Mouse (Mus musculus): ENCODE results near the gene Arih1. TPM values are rescaled to one million over a fixed set of nuclear protein-coding genes. Genes with fewer than 3 reads are reported as not detected.
"Not testable (repeated sequence)": the region's sequence is repeated elsewhere in the genome, so short reads cannot be mapped to it uniquely, and the experiment has no call there.

Gene Arih1
- total RNA-seq, 2 experiments from 2014 or later, result 99.4 to 102 TPM

DNA sequence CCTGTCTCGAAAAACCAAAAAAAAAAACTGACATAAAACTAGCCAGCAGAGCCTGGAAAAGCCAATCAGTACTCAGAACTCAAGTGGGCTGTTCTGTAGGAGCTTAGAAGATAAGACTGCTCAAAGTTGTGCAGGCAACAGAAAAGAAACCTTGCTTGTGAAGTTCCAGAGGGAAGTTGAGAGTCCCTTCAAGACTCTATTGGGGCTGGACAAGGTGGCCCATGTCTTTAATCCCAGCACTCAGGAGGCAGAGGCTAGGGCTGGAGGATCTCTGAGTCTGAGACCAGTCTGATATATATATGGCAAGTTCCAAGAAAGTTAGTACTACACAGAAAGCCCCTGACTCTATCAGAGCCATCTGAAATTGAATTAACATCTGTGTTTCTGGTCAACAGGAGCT, 28.0 kb downstream of the Arih1 start:
- no peak for DNase-seq

DNA sequence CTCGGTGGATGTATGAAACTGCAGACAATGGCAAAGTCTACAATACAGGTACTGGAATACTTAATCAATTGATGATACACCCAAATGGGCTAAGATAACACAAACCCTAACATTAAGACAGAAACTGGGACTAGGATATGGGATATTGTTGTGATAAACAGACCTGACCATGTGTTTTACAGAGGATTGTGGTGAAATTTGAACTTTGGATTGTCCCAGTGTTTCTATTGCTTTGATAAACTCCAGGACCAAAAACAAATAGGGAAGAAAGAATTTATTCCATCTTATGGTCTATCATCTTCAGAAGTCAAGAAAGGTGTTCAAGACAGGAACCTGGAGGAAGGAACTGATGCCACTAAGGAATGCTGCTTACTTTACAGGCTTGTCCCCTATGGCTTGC, 28.7 kb downstream of the Arih1 start:
- no peak for DNase-seq

DNA sequence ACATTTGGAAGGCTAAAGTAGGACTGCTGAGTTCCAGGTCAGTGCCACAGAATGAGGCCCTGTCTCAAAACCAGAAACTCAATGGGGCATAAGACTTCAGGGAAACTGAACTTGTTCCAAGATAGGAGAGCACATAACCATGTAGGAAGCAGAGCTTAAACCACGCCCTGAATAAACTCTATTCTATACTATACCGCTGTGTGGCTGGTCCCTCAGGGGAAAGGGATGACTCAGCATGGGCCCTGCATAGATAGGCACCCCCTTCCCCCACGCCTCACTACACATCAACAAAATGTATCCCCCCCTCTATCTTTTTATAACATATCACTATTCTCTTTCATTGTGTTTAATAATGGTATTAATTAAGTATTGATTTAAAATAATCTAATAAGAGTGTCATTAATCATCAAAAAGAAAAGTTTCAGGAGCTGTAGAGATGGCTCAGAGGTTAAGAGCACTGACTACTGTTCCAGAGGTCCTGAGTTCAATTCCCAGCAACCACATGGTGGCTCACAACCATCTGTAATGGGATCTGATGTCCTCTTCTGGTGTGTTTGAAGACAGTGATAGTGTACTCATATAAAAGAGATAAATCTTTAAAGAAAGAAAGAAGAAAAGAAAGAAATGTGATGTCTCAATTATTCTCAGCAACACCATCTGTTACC, 30.9 kb downstream of the Arih1 start:
- no peak for DNase-seq

DNA sequence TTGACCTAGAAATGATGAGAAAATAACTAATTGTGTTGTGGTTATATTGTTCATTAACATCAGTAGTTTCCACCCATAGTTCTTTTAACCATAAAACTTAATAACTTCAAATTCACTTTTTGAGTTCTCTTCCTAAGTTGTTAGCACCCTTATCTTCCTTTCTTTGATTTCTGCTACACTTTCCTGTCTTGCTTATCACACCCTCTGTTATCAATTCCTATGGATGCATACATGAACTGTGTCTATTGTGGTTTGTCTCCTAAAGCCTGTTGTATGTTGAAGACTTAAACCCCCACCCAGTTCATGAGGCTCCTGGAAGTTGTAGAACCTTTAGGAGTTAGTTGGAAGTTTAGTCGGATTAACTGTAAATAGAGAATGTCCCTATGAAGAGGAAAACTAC, 52.7 kb downstream of the Arih1 start:
- DNase-seq, result no peak

DNA sequence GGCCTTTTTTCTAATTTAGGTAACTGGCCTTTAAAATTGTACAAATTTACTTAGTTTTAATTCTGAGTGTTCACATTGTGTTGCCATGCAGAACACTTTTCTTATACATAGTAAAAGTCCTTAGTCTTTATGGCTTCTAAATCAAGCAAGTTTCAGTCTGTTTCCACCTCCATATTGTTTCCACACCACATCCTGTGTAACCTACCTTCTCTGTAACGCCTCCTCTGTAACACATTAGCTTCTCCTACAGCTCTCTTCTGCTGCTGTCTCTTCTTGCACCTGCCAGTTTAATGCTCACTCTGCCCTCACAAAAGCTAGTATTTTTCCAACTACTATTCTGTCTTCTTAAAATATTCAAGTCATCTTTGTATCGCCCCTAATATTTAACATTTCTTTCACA, 54.8 kb downstream of the Arih1 start:
- no peak for DNase-seq

DNA sequence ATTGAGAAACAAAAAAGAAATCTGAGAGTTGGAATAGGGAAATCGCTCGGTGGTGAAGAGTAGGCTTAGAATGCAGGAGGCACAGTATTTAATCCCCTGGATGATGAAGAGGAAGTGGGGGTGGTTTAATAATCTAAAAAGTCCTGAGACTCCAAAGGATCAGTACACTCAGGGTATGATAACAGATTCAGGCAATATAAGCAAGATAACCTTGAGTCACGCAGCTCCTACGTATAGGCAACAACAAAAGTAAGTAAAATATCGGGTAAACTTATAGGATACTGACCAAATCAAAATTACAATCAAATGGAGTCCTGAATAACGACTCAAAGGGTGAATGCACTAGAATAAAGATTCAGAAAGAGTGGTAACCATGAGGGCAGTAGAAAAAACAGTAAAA, 65.9 kb downstream of the Arih1 start:
- DNase-seq, result no peak

DNA sequence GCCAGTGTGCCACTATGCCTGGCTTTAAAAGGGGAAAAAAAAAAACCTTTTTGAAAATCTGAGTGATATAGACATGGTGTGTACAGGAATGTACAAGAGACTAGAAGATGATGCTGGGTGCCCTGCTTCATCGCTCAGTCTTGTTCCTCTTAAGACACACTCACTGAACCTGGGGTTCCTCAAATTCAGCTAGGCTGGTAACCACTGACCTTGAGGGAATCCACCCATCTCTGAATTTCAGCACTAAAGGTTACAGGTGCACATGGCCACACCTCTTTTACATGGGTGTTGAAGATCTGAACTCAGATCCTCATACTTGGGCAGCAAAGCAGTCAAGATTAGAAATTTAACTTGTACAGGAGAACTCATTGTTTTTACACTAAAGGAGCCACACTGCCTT, 79.1 kb downstream of the Arih1 start:
- DNase-seq, result no peak

DNA sequence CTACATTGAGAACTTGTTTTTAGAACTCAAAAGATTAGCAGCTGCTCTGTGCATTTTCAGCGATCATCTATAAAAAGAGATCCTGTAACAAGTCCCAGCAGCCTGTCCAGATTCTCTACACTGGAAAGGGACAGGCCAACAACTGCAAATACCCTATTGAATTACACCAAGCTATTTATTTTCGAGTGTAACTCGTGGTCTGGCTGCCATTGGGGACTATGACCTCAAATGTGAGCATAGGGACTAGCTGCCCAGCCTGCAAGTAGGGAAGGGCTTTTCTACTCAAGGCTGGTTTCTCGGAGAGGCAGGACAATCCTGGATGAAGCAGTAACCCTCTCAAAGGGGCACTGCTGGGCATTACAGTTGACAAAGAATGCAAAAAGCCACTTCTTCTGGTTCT, 97.3 kb downstream of the Arih1 start:
- no peak for DNase-seq

DNA sequence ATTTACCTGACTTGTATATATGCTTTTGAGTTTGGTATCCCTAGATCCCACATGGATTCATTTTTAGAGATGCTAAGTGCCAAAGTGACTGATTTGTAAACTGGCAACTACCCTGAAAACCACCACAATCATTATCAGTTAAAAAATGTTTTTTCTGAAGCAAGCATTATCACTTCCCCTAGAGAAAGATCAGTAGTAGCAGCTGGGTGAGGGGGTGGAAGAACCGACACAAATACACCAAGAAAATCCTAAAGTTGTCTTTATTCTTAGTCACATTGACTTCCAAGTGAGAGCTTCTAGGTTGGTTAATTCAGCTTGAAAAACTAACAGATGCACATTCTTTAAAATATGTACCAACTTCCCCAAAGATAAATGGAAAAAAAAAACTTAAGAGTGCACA, 98.1 kb downstream of the Arih1 start:
- no peak for DNase-seq

DNA sequence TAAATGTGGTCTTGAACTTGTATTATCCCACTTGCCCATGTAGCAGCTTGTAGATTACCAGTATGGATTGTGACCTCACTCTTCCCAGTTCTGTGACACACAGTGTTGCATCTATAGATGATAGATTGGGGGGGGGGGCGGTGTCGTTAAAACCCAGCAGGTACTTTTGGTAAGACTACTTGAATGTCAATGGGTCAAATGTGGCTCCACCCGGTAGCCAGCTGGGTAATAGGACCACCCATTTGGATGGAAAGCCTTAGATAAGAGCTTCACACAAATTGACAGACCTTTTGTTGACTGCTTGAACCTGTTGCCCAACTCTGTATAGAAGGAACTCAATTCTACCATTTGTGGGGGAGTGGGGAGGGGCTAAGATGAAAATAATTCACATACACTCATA, 99.0 kb downstream of the Arih1 start:
- DNase-seq, result no peak

DNA sequence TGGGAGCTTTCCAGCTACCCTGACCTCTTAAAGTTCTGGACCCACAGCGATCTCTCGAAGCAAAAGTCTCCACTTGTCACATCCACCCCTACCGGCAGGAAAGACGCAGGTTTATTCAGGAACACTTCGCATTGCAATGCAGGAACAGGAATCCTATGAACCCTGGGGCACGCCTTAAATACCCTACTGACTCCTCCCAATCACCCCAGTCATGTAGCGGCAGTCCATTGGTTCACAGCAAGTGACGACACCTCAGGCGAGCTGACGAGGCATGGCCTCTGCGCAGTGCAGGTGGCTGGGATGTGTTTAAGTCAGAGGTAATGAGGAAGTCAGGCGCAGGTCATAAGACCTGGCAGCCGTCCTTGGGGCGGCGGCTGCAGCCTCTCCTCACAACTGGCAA, 110.8 kb downstream of the Arih1 start:
- DNase-seq, result no peak

DNA sequence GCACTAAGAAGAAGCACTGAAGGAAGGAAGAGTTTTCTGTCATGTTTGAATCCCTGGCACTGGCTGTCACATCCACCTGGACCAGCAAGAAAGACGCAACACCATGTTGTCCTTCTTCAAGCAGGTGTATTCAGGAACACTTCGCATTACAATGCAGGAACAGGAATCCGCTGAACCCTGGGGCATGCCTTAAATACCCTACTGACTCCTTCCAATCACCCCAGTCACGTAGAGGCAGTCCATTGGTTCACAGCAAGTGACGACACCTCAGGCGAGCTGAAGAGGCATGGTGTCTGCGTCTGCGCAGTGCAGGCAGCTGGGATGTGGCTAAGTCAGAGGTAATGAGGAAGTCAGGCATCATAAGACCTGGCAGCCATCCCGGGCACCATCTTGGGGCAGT, 116.8 kb downstream of the Arih1 start:
- DNase-seq, result no peak

DNA sequence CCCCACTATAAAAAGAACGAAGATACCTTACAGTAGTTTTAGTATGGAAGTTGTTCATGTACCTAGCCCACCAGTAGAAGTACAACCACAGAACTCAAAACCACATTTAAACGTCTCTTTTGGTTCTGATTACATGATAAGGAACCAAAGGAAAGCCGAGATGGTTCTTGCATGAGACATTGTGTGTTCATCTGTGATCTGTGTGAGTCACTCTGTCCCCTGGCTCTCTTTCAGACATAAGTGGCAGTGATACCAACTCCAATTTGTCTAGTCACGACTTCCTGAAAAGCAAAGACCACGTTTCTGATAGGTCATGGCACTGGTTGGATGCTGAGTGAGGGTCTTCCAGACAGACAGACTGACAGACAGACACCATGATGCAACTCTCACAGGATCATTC, 117.2 kb downstream of the Arih1 start:
- DNase-seq, result no peak

DNA sequence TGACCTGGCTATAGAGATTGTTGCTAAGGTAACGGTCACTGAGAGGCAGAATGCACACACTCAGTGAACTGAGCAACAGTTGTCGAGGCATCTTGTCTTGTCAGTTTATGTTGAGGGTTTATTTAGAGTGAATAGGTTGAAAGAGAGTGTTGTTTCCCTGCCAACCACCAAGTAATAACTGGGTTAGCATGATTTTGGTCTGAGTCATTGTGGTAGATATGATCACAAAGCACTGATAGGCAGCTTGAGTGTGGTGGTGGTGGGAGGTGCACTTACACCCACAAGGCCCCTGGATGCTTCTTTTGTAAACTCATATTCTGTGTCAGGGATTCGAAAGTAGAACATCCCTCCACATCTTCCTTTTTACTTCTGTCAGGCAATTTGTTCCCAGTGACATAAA, 125.9 kb downstream of the Arih1 start:
- DNase-seq, result not testable (repeated sequence)

DNA sequence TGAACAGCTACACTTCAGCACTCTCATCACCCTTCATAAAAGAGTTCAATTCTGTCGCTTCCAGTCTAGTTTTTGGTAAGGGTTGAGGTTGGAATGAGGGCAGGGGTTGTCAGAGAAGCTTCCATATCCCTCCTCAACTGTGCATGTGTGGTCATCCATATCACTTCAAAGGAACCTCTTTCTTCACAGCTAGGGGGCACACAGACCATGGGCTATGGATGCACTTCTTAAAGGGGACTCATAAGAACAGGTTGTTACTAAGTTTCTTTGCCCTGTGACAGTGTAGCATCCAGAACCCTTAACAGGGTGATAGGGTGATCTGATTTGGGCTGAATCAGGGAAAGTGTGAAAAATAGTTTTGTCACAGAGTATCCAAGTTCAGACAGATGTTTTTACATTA, 128.4 kb downstream of the Arih1 start:
- DNase-seq, result not testable (repeated sequence)

DNA sequence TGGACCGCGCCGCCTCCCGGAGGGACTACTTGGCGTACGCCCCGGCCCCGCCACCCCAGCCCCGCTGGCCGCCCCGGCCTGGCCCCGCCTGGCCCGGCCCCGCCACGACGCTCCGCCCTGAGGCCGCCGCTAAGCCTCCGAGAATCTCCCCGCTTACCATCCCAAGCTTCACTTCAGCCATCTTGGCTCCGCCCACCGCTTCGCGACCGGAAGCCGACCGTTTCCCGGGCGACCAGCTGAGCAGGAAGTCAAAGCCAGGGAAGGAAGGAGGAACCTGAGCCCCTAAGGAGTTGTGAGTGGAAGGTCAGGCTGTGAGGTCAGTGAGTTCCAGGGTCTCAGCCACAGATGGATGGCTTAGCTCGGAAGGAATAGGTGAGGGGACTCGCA, 133.2 kb downstream of the Arih1 start, which contains the start of gene Bbs4:
Bbs4 (minus strand) TSS at position 256 of the 387 bp plus-strand sequence.
- peak; percentile 95 for DNase-seq

DNA sequence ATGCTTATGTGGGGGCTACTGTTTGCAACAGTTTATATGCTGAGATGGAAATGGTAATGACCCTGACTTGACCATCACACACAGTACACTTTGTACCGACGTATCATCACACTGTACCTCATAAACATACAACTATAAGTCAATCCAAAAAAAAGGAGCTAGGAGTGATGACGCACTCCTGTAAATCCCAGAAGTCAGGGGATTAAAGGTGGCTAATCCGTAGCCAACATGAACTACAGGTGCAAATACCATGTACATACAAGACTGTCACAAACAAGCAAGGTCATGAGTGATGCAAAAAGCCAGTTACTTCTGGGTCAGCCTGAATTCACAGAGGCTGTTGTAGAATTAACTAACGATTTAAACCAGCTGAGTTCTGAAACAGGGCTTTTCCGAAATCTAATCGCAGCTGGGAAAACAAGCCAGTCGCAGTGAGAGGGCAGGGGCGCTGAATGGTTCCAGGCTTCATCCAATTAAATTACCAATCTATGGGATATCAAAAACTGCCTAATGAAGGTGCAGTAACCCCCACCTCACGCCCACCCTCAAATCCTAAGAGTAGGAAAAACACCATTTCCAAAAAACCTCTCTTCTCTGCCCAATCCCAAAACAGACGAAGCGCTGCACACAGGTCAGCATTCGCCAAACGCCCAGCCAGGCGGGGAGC, 133.7 kb downstream of the Arih1 start:
- no peak for DNase-seq

DNA sequence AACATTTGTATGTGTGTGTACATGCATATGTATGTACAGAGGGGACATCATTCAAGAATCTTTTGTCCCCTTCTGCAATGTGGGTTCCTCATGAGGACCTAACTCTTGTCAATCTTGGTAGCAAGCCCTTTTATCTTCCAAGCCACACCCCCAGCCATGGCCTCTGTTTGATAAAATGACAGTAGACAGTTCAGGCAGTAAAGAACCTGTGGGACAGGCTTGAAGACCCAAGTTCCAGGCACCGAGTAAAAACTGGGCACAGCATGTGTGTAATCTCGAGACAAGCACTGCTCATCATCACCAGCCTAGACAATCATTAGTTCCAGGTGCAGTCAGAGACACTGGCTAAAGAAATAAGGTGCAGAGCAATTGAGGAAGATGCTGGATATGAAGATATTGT, 140.2 kb downstream of the Arih1 start:
- DNase-seq, result no peak

DNA sequence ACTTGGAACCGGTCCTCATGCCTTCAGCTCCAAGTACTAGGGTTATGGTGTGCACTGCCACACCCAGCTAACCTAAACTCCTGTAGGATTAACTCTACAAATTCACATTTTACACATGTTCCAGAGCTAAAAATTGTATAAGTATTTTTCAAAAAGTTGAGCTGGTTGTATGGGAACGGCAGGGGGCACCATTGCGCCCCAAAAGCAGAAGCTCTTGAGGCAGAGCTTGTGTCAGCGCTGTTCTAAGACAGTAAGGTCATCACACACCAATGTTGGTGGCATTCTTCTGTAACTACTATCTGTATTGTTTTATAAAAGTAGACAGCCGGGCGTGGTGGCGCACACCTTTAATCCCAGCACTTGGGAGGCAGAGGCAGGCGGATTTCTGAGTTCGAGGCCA, 146.4 kb downstream of the Arih1 start:
- DNase-seq, result peak; percentile 12

DNA sequence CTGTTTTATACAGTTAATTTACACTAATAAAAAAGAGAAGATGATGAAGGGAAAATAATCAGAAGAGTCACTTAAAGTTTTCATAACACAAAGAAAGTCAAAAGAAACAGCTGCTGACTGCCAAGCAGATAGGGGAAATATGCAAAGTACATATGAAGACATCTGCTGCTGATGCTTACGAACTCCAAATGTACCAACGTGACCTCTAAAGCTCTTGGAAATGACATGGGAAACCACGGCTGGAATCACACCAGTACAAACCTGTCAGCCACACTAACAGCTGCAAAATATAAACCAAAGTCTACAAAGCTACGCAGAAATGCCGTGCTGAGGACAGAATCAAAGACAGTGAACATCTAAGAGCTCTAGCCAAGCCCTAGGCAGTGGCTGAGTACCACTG, 147.3 kb downstream of the Arih1 start:
- DNase-seq, result no peak

DNA sequence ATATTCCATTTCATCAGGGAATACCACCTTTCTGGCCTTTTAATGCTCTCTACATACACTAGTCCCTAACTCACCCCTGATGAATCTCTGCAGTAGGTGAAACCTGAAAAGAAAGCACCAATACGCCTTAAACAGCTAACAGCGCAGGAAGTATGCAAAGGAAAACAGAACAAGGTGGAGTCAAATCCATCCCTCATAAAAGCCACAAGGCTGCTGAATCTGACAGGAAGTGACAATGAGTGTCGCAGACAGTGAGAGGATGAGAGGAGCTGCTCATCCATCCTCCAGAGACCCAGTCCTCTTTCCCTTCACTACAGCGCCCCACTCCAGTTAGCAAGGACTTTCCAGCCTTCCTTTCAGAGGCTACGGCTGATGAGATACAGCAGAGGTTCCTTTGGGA, 148.0 kb downstream of the Arih1 start:
- no peak for DNase-seq
